Mouse (Mus musculus): ENCODE measurements around the gene Herc1. TPM values are rescaled to one million over a fixed set of nuclear protein-coding genes. Genes with fewer than 3 reads are reported as not detected.

The Herc1 gene
- polyA plus RNA-seq, 1 experiment from 2014 or later: 42.5 TPM

GRCm38 (mm10) chr9:66506011-66506410, 155.8 kb downstream of the Herc1 start:
- no peaks in the 10 kb centered on the region for H3K27me3 ChIP-seq
- H3K9ac ChIP-seq: 0 out of 2 replicates have a peak overlapping the region, but pooled peaks have one; percentile 17
- WGBS: 25% methylated on average over 4 of the region's 4 CpGs
- no peak overlapping the region for H3K4me3 ChIP-seq
- H3K4me1 ChIP-seq (replicated peaks): peaks cover 41% of the 10 kb centered on the region
- no peaks in the 10 kb centered on the region for H3K9me3 ChIP-seq
- peak overlapping the region; percentile 79 for H3K27ac ChIP-seq (replicated peaks)
- peak; percentile 56; the same call in 1 of the 2 replicates for ATAC-seq (ENCODE audit: low read depth)
- peaks cover 83% of the 10 kb centered on the region for H3K36me3 ChIP-seq
- H3K4me2 ChIP-seq: no peak overlapping the region

GRCm38 (mm10) chr9:66506424-66506823, 156.2 kb downstream of the Herc1 start:
- 0 out of 2 replicates have a peak overlapping the region, but pooled peaks have one; percentile 17 for H3K9ac ChIP-seq
- peaks cover 79% of the 10 kb centered on the region for H3K36me3 ChIP-seq
- no peaks in the 10 kb centered on the region for H3K9me3 ChIP-seq
- no peak for ATAC-seq (ENCODE audit: low read depth)
- H3K4me3 ChIP-seq: no peak overlapping the region
- no peak overlapping the region for H3K4me2 ChIP-seq
- peak overlapping the region; percentile 79 for H3K27ac ChIP-seq (replicated peaks)
- peaks cover 44% of the 10 kb centered on the region for H3K4me1 ChIP-seq (replicated peaks)
- H3K27me3 ChIP-seq: no peaks in the 10 kb centered on the region

GRCm38 (mm10) chr9:66507684-66508083, 157.4 kb downstream of the Herc1 start:
- Histone ChIP-seq H3K4me3 (no peak overlapping the region), H3K27me3 (no peaks in the 10 kb centered on the region), H3K9ac (no peak overlapping the region), H3K36me3 (peaks cover 66% of the 10 kb centered on the region), H3K4me1 (replicated peaks) (peaks cover 47% of the 10 kb centered on the region), H3K27ac (replicated peaks) (no peak overlapping the region), H3K9me3 (no peaks in the 10 kb centered on the region), H3K4me2 (no peak overlapping the region)
- 94% methylated on average over 3 of the region's 3 CpGs for WGBS
- no peak for ATAC-seq (ENCODE audit: low read depth)

GRCm38 (mm10) chr9:66508890-66509399, 158.7 kb downstream of the Herc1 start:
- Histone ChIP-seq H3K4me2 (no peak overlapping the region), H3K9me3 (no peaks in the 10 kb centered on the region), H3K36me3 (peaks cover 65% of the 10 kb centered on the region), H3K27ac (replicated peaks) (no peak overlapping the region), H3K27me3 (no peaks in the 10 kb centered on the region), H3K4me3 (no peak overlapping the region), H3K4me1 (replicated peaks) (peaks cover 51% of the 10 kb centered on the region), H3K9ac (peak overlapping the region; percentile 14)
- 79% methylated on average over 4 of the region's 4 CpGs for WGBS
- no peak for ATAC-seq (ENCODE audit: low read depth)

GRCm38 (mm10) chr9:66510351-66510841, 160.1 kb downstream of the Herc1 start:
- Histone ChIP-seq H3K9ac (peak overlapping the region; percentile 89), H3K36me3 (peaks cover 65% of the 10 kb centered on the region), H3K4me2 (peak overlapping the region; percentile 98), H3K27ac (replicated peaks) (peak overlapping the region; percentile 98), H3K27me3 (no peaks in the 10 kb centered on the region), H3K4me1 (replicated peaks) (peaks cover 45% of the 10 kb centered on the region), H3K9me3 (no peaks in the 10 kb centered on the region), H3K4me3 (0 out of 2 replicates have a peak overlapping the region, but pooled peaks have one; percentile 63)
- no peak for ATAC-seq (ENCODE audit: low read depth)
- 67% methylated on average over 7 of the region's 7 CpGs for WGBS

- Histone ChIP-seq H3K4me1 (replicated peaks) (peaks cover 41% of the 10 kb centered on the region), H3K4me3 (peak overlapping the region; percentile 63), H3K36me3 (peaks cover 64% of the 10 kb centered on the region), H3K9ac (peak overlapping the region; percentile 89), H3K27me3 (no peaks in the 10 kb centered on the region), H3K4me2 (peak overlapping the region; percentile 98), H3K27ac (replicated peaks) (peak overlapping the region; percentile 98), H3K9me3 (no peaks in the 10 kb centered on the region)
- 1% methylated on average over 2 of the region's 2 CpGs for WGBS
- no peak for ATAC-seq (ENCODE audit: low read depth)
Observed at GRCm38 (mm10) chr9:66510944-66511343, 160.7 kb downstream of the Herc1 start.

GRCm38 (mm10) chr9:66511580-66512350, 161.5 kb downstream of the Herc1 start:
- peak; percentile 91 for ATAC-seq (ENCODE audit: low read depth)
- Histone ChIP-seq H3K27me3 (no peaks in the 10 kb centered on the region), H3K9me3 (no peaks in the 10 kb centered on the region), H3K4me3 (peak overlapping the region; percentile 63), H3K36me3 (peaks cover 64% of the 10 kb centered on the region), H3K9ac (peak overlapping the region; percentile 89), H3K4me2 (peak overlapping the region; percentile 98), H3K27ac (replicated peaks) (peak overlapping the region; percentile 98), H3K4me1 (replicated peaks) (peaks cover 34% of the 10 kb centered on the region)
- under 1% methylated on average over 78 of the region's 78 CpGs for WGBS

GRCm38 (mm10) chr9:66512351-66512671, 162.1 kb downstream of the Herc1 start:
- Histone ChIP-seq H3K4me1 (replicated peaks) (peaks cover 34% of the 10 kb centered on the region), H3K27me3 (no peaks in the 10 kb centered on the region), H3K36me3 (peaks cover 66% of the 10 kb centered on the region), H3K4me2 (peak overlapping the region; percentile 98), H3K9ac (peak overlapping the region; percentile 89), H3K9me3 (no peaks in the 10 kb centered on the region), H3K4me3 (peak overlapping the region; percentile 63), H3K27ac (replicated peaks) (peak overlapping the region; percentile 98)
- peak; percentile 89 for ATAC-seq (ENCODE audit: low read depth)
- WGBS: under 1% methylated on average over 8 of the region's 8 CpGs

- peak overlapping the region; percentile 98 for H3K4me2 ChIP-seq
- ATAC-seq (ENCODE audit: low read depth): no peak
- no peaks in the 10 kb centered on the region for H3K27me3 ChIP-seq
- no peaks in the 10 kb centered on the region for H3K9me3 ChIP-seq
- peaks cover 66% of the 10 kb centered on the region for H3K36me3 ChIP-seq
- 0 out of 2 replicates have a peak overlapping the region, but pooled peaks have one; percentile 63 for H3K4me3 ChIP-seq
- H3K9ac ChIP-seq: peak overlapping the region; percentile 89
- peak overlapping the region; percentile 98 for H3K27ac ChIP-seq (replicated peaks)
- H3K4me1 ChIP-seq (replicated peaks): peaks cover 34% of the 10 kb centered on the region
Observed at GRCm38 (mm10) chr9:66513150-66513549, 162.9 kb downstream of the Herc1 start.

GRCm38 (mm10) chr9:66513661-66514255, 163.5 kb downstream of the Herc1 start:
- no peak overlapping the region for H3K4me3 ChIP-seq
- no peak for ATAC-seq (ENCODE audit: low read depth)
- 90% methylated on average over 4 of the region's 4 CpGs for WGBS
- no peak overlapping the region for H3K9ac ChIP-seq
- peak overlapping the region; percentile 98 for H3K27ac ChIP-seq (replicated peaks)
- H3K27me3 ChIP-seq: no peaks in the 10 kb centered on the region
- H3K9me3 ChIP-seq: no peaks in the 10 kb centered on the region
- no peak overlapping the region for H3K4me2 ChIP-seq
- H3K36me3 ChIP-seq: peaks cover 65% of the 10 kb centered on the region
- H3K4me1 ChIP-seq (replicated peaks): peaks cover 34% of the 10 kb centered on the region

- Histone ChIP-seq H3K4me1 (replicated peaks) (peaks cover 40% of the 10 kb centered on the region), H3K27ac (replicated peaks) (peak within 1 kb of the TSS; percentile 98), H3K9me3 (no peaks in the 10 kb centered on the region), H3K27me3 (no peaks in the 10 kb centered on the region), H3K4me2 (no peak within 1 kb of the TSS), H3K36me3 (peaks cover 65% of the 10 kb centered on the region), H3K9ac (no peak within 1 kb of the TSS), H3K4me3 (no peak within 1 kb of the TSS)
- WGBS: 73% methylated on average over 17 of the region's 17 CpGs
- ATAC-seq (ENCODE audit: low read depth): no peak
Observed at GRCm38 (mm10) chr9:66514256-66514770, 164.1 kb downstream of the Herc1 start, which contains the start of gene Fbxl22. Gene Fbxl22 (minus strand): TSS chr9:66514593.

GRCm38 (mm10) chr9:66515115-66515514, 164.9 kb downstream of the Herc1 start:
- WGBS: 91% methylated on average over 2 of the region's 2 CpGs
- peaks cover 64% of the 10 kb centered on the region for H3K36me3 ChIP-seq
- no peak overlapping the region for H3K4me3 ChIP-seq
- no peaks in the 10 kb centered on the region for H3K9me3 ChIP-seq
- no peak overlapping the region for H3K4me2 ChIP-seq
- H3K9ac ChIP-seq: no peak overlapping the region
- peaks cover 34% of the 10 kb centered on the region for H3K4me1 ChIP-seq (replicated peaks)
- H3K27ac ChIP-seq (replicated peaks): no peak overlapping the region
- ATAC-seq (ENCODE audit: low read depth): no peak
- H3K27me3 ChIP-seq: no peaks in the 10 kb centered on the region
